Mouse (Mus musculus): ENCODE measurements around the gene Zfp36l1. TPM values are rescaled to one million over a fixed set of nuclear protein-coding genes. Genes with fewer than 3 reads are reported as not detected.

The Zfp36l1 gene
- polyA plus RNA-seq (2012; rRNA removed) = 58.3 and 85.5 TPM in 2 replicates

DNA sequence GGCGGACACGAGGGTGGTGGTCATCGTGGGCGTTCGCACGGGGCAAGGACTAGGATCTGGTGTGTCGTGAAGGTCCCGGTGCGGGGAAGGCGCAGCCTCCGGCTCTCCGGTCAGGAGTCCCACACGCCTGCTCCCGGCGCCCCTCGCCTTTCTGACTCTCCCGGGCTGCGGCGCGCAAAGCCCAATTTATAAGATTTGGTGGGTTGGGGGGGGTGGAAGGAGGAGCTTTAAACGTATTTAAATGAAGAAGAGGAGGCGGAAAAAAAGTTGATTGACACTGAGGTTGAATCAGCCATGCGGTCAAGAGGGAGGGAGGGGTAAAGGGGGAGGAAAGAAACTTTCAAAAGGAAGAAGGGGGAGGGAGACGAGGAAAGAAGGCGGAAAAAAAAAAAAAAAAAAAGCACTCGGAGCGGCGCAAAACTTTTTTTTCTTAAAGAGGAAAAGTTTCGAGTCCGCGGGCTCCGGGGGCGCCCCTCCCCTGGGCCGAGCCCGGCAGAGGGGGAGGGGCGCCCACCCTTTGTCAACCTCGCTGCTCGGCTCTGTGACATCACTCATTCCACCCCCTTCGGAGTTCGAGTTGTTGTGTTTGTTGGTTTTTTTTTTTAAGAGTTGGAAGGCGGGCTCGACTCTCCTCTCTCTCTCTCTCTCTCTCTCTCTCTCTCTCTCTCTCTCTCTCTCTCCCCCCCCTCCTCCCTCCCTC, at the start of gene Zfp36l1:
TSS of gene Zfp36l1 (minus strand) at position 162 of the 700 bp plus-strand sequence.
- no peak for DNase-seq (ENCODE audit: low read depth)

DNA sequence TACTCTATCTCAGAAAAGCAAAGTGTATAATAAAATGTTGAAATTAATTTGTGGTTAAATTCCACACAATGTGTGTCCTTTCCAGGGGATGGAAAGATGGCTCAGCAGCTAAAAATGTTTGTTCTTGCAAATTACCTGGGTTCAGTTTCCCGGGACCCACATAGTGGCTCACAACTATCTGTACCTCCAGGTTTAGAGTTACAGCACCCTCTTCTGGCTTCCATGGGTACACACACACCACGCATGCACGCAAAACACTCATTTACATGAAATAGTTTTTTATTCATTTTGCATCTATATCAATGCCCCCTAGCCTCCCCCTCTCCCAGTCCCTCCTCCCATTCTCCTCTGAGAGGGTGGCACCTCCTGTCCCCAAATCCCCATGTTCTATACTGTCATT, 49.6 kb upstream of the Zfp36l1 start:
- no peak for DNase-seq (ENCODE audit: low read depth)

DNA sequence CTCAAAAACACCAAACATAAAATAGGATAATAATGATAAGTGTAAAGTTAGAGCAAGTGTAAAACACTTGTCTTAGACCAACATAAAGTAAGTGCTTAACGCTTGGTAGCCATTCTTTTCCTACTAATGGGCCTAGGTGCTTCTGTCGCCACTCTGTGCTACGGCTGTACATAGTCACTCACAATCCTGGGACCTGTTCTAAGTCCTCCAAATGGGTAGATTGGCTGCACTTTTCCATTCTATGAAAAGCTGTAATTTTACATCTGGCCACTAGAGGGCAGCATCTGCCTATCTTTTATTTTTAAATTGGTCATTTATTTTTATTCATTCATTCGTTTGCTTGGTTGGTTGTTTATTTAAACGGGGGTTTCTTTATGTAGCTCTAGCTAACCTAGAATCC, 44.9 kb upstream of the Zfp36l1 start:
- no peak for DNase-seq (ENCODE audit: low read depth)

DNA sequence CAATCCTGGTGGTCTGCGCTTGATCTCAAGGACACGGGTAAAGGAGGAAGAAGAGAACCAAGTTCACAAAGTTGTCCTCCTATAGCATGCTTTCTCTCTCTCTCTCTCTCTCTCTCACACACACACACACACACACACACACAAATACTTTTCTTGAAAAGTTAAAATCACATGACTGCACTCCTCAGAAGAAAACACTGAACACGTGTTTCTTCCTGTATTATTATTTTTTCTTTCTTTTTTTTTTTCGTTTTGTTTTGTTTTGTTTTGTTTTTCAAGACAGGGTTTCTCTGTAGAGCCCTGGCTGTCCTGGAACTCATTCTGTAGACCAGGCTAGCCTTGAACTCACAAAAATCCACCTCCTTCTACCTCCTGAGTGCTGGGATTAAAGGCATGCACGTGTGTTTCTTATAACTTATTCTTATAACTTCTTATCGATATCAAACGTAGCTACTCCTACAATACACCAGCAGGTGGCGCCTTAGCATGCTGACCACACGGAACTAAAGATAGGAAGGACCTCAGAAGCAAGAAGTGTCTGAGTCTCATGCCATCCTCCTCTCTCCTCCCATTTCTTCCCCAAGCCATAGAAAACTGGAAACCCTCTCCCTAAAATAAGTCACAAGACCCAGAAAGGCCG, 41.0 kb upstream of the Zfp36l1 start:
- DNase-seq (ENCODE audit: low read depth) = no peak

DNA sequence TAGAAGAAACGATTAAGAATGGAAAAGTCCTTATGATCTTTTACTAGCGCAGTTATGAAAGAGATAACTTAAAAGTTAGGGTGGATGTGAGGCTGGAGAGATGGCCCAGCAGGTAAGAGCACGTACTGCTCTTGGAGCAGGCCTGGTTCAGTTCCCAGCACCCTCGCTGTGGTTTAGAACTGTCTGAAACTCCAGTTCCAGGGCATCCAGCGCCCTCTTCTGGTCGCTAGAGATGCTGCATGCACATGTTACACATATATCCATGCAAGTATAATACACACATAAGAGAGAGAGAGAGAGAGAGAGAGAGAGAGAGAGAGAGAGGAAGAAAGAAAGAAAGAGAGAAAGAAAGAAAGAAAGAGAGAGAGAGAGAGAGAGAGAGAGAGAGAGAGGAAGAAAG, 40.3 kb upstream of the Zfp36l1 start:
- no peak for DNase-seq (ENCODE audit: low read depth)

DNA sequence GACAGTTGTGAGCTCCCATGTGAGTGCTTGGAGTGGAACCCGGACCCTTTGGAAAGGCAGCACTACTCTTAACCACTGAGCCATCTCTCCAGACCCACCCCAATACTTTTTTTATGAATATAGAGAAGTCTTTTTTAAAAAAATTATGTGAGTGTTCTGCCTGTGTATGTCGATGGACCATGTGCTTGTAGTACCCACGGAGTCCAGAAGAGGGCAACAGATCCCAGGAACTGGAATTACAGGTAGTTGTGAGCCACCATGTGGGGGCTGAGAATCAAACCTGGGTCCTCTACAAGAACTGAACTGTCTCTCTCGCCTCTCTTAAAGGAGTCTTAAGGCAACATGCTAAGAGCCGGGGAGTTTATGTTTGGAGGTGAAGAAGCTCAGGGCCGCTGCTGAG, 39.0 kb upstream of the Zfp36l1 start:
- no peak for DNase-seq (ENCODE audit: low read depth)

DNA sequence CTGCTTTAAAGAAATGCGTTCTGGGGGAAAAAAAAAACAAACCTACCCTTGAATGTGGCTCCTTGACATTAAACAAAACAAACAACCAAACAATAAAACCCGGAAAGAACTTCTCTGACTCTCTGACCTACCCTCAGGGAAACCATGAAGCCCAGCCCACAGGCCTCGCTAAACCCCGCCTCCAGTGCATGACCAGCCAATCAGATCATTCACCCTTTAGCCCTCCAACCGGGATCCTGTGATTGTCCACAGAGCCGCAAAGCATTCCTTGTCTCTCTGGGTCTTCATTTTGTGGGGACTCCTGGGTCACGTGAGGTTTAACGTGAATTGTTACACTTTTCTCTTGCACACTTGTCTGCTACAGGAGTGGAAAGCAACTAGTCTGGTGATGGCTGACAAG, 37.8 kb upstream of the Zfp36l1 start:
- DNase-seq (ENCODE audit: low read depth) = no peak

DNA sequence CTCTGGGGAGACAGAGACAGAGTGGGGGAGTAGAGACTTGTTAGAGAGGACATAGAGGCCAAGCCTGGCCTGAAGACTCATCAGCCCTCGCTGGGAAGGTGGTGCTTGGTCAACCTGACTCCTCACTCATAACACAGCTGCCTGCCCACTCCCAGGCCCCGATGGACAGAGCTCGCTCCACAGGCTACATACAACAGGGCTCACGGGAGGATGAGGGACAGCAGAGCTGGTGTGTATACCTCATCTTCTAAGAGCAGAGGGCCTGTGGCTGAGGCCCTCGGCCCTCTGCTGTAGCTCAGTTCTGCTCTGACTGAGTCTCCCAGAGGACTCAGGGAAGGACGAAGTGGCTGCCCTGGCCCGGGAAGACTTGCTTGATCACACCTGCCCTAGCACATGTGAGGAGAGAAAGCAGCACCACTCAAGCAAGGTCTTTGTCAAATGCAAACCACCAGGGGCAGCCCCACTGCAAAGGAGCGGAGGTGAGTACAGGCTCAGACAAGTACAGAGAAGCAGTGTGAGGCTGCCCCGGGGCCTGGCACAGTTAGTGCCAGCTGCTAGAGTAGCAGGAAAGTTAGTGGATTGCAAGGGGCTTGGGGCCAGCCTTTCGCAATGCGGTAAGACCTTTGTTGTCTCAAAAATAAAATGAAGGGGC, 34.9 kb upstream of the Zfp36l1 start:
- DNase-seq (ENCODE audit: low read depth) = no peak

DNA sequence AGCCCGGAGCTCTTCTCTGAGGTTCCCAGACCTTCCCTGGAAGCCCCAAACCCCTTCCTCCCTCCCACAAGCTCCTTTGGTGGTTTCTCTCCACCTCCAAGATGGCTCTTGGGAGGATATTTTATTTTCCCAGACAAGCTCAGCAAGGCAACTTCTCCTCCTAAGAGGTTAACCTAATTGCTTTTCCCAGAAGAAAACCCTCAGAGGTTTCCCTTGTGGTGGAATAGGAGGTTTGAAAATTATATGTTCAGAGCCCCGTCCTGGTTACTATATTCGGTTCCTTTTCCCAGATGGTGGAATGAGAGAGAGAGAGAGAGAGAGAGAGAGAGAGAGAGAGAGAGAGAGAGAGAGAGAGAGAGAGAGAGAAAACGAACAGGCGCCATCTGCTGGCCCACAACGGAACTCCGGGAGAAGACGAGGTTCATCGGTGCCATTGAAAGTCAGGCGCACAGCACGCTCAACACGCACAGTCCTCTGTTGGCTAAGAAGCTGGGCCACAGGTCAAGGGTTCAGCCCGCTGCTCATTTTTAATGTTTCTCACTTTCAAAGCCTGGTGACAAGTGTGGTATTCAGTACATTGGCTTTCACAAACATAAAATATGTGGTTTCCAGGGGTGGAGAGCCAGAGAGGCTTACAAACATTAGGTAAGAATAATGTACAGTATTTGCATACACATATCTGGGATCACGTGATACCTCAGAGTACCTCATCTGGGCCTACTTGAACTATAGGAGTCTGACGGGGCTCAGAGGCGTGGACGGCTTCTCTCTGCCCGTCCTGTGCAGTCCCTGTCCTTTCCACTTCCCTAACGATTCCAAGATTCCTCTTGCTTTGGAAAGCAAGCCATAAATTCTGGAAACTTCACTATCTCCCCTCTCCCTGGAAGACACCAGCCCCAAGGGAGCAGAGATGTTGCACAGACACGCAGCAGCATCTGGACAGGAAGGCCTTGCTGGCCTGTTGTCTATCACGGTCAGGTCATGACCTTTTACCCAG, 33.7 kb upstream of the Zfp36l1 start:
- no peak for DNase-seq (ENCODE audit: low read depth)

DNA sequence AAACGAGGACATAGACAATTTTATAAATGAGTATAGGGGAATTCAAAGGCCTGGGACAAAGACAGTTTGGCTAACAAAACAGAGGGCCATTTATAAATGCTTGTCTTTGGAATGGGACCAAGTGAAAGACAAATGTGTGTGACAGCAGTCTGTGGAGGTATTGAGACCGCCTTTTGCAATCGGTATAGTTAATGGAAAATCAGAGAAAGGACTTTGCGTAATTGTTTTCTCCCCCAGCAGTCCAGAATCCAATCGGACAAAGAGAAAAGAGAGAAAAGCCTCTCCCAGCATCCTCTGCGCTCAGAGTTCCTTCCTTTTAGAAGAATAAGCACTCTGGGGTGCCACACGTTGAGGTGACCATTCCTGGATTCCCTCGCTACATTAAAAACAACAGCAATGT, 32.6 kb upstream of the Zfp36l1 start:
- no peak for DNase-seq (ENCODE audit: low read depth)

DNA sequence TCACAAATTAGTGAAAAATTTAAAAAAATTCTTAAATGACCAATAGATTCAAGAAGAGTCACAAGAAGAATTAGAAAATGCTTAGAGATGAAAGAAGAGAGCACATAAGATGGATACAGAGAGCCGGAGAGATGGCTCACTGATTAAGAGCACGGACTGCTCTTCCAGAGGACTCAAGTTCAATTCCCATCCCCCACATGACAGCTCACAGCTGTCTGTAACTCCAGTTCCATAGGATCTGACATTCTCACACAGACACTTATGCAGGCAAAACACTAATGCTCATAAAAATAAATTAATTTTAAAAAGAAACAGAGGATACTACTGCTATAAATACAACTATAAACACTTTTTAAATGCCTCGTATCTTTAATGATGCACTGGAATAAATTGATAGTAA, 32.0 kb upstream of the Zfp36l1 start:
- DNase-seq (ENCODE audit: low read depth) = no peak

DNA sequence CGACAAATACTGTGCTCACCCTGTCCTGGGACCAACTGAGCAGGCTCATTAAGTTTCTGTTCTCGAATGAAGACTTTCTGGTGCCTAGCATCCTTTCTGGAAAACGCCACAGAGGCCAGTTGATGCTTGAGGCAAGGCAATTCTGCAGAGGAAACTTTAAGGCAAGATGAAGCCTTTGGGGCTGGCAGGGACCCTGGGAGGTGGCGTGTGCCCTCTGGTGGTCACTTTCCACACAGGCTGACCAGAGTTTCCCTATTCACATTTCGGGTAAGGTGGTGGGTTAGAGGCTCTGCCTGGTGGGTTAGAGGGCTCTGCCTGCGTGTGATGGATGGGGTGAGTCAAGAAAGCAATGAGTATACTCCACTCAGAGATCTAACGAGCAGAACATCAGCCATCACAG, 28.7 kb upstream of the Zfp36l1 start:
- no peak for DNase-seq (ENCODE audit: low read depth)

DNA sequence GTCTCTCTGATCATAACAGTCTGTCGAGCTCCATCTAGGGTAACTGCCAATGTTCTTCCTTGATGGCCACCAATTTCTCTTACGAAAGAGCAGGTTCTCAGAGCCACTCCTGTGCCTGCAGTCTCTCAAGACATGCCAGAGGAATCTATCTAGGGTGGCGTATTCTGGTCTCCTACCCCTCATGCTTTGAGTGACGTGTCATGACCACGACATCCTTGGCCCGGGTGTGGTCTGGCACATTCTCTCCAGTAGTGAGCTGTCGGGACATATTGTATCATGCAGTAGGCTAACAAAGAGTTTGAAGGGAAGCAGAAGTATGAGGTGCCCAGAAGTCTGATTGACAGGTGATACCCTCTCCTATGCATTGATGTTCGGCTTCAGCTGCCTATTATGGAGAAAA, 28.2 kb upstream of the Zfp36l1 start:
- DNase-seq (ENCODE audit: low read depth) = no peak

DNA sequence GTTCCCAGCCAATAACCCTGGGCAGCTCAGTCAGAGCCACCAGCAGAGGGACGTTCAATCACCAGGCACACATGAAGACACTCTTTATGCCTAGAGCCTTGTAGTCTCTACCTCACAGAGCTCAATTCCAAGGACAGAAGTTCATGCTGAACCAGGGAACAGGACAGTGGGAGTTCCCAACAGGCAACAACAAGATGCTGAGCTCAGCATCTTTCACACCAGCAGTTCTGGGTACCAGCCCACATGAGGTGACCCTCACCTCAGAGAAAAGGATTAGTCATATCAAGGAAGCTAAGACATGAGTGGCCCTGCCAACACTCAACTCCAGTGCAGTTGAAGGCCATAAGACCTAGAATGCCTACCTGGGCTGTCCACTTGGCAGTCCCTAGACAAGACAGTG, 24.9 kb upstream of the Zfp36l1 start:
- no peak for DNase-seq (ENCODE audit: low read depth)

DNA sequence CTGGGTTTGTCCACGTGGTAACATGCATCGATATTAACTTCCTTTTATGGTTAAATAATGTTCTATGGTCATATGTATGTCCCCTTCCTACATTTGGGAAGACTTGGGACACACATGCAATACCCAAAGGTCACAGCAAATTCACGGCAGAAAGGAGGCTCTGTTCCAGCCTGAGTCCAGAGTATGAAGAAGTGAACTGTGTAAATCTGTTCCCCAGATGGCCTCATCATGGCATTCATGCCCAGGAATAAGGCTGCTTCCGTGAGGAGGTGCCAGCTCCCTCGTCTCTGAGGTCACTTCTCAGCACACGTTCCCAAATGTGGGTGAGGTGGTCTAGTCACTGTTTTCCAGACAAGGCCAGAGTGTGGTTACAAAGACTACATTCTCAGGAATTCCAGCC, 24.4 kb upstream of the Zfp36l1 start:
- no peak for DNase-seq (ENCODE audit: low read depth)

DNA sequence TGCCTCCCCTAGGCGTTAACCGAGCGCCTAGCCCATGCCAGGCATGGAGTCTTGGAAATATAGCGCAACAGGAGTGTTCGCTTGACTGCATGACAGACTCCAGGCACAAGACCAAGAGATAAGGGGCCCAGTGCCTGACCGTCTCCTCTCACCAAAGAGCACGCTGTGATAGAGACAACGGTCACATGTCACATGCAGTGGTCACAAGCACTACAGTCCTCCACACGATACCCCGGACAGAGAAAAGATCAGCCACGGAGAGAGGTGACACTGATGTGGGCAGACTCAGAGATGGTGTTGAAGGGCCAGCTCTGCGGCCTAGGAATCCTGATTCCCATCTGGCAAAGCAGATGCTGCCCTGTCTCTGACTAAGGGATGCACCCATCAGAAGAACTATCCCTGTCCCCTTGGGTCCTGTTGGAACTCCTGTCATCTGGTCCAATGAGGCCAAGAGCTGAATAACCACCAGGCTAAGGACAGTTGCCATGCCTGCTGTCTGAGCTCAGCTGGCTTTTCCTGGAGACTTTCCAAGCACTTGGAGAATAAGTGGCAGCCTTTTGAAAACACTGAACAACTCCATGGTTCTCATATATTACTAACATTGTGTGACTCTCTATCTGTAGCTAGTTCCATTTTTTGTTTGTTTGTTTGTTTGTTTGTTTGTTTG, 23.6 kb upstream of the Zfp36l1 start:
- DNase-seq (ENCODE audit: low read depth) = no peak

DNA sequence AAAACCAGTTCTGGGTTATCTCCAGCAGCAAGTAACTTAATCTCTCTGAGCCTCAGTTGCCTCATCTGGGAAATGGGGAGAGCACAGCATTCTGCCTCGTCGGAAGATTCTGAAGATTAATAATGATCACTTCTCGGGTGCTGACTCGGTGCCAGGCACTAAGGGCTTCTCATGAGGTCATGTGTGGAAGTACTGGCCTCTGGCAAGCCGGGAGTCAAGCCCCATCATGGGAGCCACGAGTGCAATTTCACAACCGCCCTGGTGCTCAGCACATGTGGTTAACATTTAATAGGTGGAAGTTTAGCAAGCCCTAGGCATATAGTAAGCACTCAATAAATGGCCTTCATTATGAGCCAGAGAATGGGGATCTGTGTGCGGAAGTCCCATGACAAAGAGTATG, 22.4 kb upstream of the Zfp36l1 start:
- DNase-seq (ENCODE audit: low read depth) = no peak

DNA sequence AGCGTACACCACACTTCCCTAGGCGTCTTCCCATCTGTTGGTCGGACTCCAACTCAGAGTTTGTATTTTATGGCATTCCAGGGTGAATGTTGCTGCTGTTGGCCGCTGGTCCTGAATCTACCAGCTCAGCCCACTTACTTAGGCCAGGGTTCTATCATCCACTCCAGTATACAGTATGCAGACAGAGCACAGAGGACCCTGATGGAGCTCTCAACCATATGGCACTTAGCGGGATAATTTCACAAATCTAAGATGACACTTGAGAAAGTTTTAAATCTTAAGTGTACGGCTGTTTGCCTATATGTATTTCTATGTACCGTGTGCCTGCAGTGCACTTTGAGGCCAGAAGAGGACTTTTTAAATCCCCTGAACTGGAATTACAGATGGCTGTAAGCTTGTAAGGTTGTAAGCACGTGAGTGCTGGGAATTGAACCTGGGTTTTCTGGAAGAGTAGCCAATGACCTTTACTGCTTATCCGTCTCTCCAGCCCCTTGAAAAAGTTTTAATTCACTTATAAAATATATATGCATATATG, 20.3 kb upstream of the Zfp36l1 start:
- no peak for DNase-seq (ENCODE audit: low read depth)

DNA sequence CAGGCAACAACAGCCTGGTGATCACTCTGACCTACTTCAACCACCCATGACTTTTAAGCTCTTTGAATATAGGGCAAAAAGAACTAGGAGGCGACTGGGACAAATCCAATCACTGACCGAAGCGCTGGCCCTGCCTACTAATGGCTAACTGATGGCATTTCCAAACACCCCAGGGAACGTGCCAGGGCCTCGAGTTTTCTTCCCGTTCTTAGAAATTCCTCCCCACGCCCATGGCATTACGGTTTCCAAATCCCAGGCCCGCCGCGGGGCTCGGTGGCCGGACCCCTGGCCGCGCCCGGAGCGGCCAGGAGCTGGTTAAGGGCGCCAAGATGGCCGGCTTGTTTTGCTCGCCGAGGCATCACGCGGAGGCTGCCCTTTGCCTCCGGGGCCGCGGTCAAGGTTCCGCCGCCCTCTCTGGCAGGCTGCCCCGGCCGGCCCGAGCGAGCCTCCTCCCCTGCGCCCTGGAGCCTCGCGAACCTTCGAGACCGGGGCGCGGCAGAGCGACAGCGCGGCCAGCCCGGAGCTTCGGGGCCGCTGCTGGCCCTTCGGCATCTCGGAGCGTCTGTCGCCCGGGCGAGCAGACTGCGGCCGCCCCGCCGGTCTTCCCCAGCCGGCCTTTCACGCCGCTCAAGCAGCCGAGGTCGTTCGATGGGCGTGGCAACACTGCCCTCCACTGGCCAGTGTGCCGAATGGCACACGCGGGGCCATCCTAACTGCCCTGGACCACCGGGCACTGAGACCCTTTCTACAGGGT, 19.6 kb upstream of the Zfp36l1 start:
- no peak for DNase-seq (ENCODE audit: low read depth)
